Mouse (Mus musculus) myocyte (in vitro differentiated cells): ENCODE measurements around the gene Ocm. TPM values are rescaled to one million over a fixed set of nuclear protein-coding genes. Genes with fewer than 3 reads are reported as not detected.

Experiments used
- H3K27me3 ChIP-seq: one replicate; pipeline ENCODE4 v1.6.1; 2011; ENCODE audit not compliant: control insufficient read depth, insufficient read depth, insufficient read length
- H3K36me3 ChIP-seq: one replicate; pipeline ENCODE4 v1.6.1; 2011; ENCODE audit not compliant: control insufficient read depth, insufficient read depth
- H3K4me2 ChIP-seq: one replicate; pipeline ENCODE4 v1.6.1; 2011; ENCODE audit warnings: low read depth, control low read depth
- H3K4me3 ChIP-seq: one replicate; pipeline ENCODE4 v1.5.1; 2011; ENCODE audit warnings: mild to moderate bottlenecking, control low read depth, moderate library complexity
- H3K79me2 ChIP-seq: one replicate; pipeline ENCODE4 v1.6.1; 2011; ENCODE audit not compliant: control insufficient read depth, insufficient read depth
- H3ac ChIP-seq: one replicate; pipeline ENCODE4 v1.6.1; 2011; ENCODE audit not compliant: control insufficient read depth, insufficient read length
- CEBPB ChIP-seq: IDR thresholded peaks from 2 replicates; pipeline ENCODE4 v1.6.1; 2011; ENCODE audit warnings: mild to moderate bottlenecking, moderate library complexity; ENCODE audit not compliant: poor library complexity, insufficient read depth, severe bottlenecking
- E2F4 ChIP-seq: IDR thresholded peaks from one replicate; pipeline ENCODE4 v1.6.1; 2011; ENCODE audit warnings: mild to moderate bottlenecking, control low read depth, moderate library complexity; ENCODE audit not compliant: insufficient read depth
- MAX ChIP-seq: IDR thresholded peaks from one replicate; pipeline ENCODE4 v1.6.1; 2011; ENCODE audit warnings: low read depth, mild to moderate bottlenecking, control low read depth
- MYOD1 ChIP-seq, 3 experiments: IDR thresholded peaks; one replicate each; pipeline ENCODE4 v1.6.1; 2011; ENCODE audit warnings: control low read depth in 2 of 3, low read depth in 2 of 3, mild to moderate bottlenecking in 2 of 3, moderate library complexity in 1 of 3; ENCODE audit not compliant: insufficient read length in 2 of 3, control insufficient read depth in 1 of 3
- MYOG ChIP-seq, 3 experiments: IDR thresholded peaks; one replicate each; pipeline ENCODE4 v1.6.1; 2011; ENCODE audit warnings: control low read depth in 2 of 3, low read depth in 2 of 3, mild to moderate bottlenecking in 2 of 3; ENCODE audit not compliant: insufficient read length in 2 of 3, control insufficient read depth in 1 of 3, insufficient read depth in 1 of 3
- POLR2A ChIP-seq: IDR thresholded peaks from one replicate; pipeline ENCODE4 v1.6.1; 2011; ENCODE audit warnings: low read depth, mild to moderate bottlenecking, control low read depth, moderate library complexity; ENCODE audit not compliant: insufficient read length
- POLR2AphosphoS2 ChIP-seq: IDR thresholded peaks from one replicate; pipeline ENCODE4 v1.6.1; 2011; ENCODE audit warnings: low read depth, control low read depth; ENCODE audit not compliant: insufficient read length
- REST ChIP-seq: IDR thresholded peaks from one replicate; pipeline ENCODE4 v1.6.1; 2011; ENCODE audit warnings: mild to moderate bottlenecking, control low read depth, moderate library complexity; ENCODE audit not compliant: insufficient read depth, insufficient read length
- SRF ChIP-seq: IDR thresholded peaks from one replicate; pipeline ENCODE4 v1.6.1; 2011; ENCODE audit warnings: low read depth; ENCODE audit not compliant: control insufficient read depth, insufficient read length
- TCF12 ChIP-seq: IDR thresholded peaks from one replicate; pipeline ENCODE4 v1.6.1; 2011; ENCODE audit warnings: mild to moderate bottlenecking, control low read depth; ENCODE audit not compliant: poor library complexity, insufficient read depth, severe bottlenecking
- TCF3 ChIP-seq: IDR thresholded peaks from one replicate; pipeline ENCODE4 v1.6.1; 2011; ENCODE audit warnings: low read depth, control low read depth; ENCODE audit not compliant: insufficient read length
- USF1 ChIP-seq: IDR thresholded peaks from one replicate; pipeline ENCODE4 v1.6.1; 2011; ENCODE audit warnings: low read depth, mild to moderate bottlenecking, control low read depth, moderate library complexity
- polyA plus RNA-seq: library from polyadenylated mRNA; unstranded; fragments of >200 nt; fragmentation: generic; extraction: Trizol; gene quantifications from one replicate; pipeline ENCODE4 v1.2.1, GENCODE M21; 2012; ENCODE audit warnings: missing spikeins

The Ocm gene
- polyA plus RNA-seq, 1 experiment: not detected

- H3K4me3 ChIP-seq: no peak overlapping the region
- no peaks in the 10 kb centered on the region for H3K79me2 ChIP-seq
- no peak overlapping the region for H3ac ChIP-seq
- H3K27me3 ChIP-seq: no peaks in the 10 kb centered on the region
- no peak overlapping the region for H3K4me2 ChIP-seq
- H3K36me3 ChIP-seq: peaks cover 36% of the 10 kb centered on the region
- TF ChIP-seq MAX (no peak), E2F4 (no peak), USF1 (no peak), POLR2AphosphoS2 (no peak), MYOG (IDR thresholded peaks at IDR 0.05; ENCODE audit: control insufficient read depth in 1 of 3, insufficient read depth in 1 of 3, insufficient read length in 2 of 3, low read depth in 2 of 3) (no peak), CEBPB (no peak), TCF12 (no peak), SRF (no peak), MYOD1 (IDR thresholded peaks at IDR 0.05; ENCODE audit: control insufficient read depth in 1 of 3, insufficient read length in 2 of 3, low read depth in 2 of 3) (no peak), TCF3 (no peak)
These were observed 23.8 kb downstream of the Ocm start for GRCm38 (mm10) chr5:144002461-144003192.

- TF ChIP-seq CEBPB (no peak), POLR2AphosphoS2 (no peak), REST (no peak), MAX (no peak), TCF3 (no peak), MYOD1 (IDR thresholded peaks at IDR 0.05; ENCODE audit: control insufficient read depth in 1 of 3, insufficient read length in 2 of 3, low read depth in 2 of 3) (no peak), SRF (no peak), TCF12 (no peak), POLR2A (no peak), E2F4 (no peak), USF1 (no peak), MYOG (IDR thresholded peaks at IDR 0.05; ENCODE audit: control insufficient read depth in 1 of 3, insufficient read depth in 1 of 3, insufficient read length in 2 of 3, low read depth in 2 of 3) (no peak)
- no peak overlapping the region for H3K4me2 ChIP-seq
- no peak overlapping the region for H3K4me3 ChIP-seq
- no peaks in the 10 kb centered on the region for H3K27me3 ChIP-seq
- H3K36me3 ChIP-seq: peaks cover 47% of the 10 kb centered on the region
- H3K79me2 ChIP-seq: no peaks in the 10 kb centered on the region
- H3ac ChIP-seq: no peak overlapping the region
These were observed 27.1 kb downstream of the Ocm start for GRCm38 (mm10) chr5:143999409-143999808.

GRCm38 (mm10) chr5:143994632-143995365 is 31.7 kb downstream of the Ocm start:
- Histone ChIP-seq H3ac (no peak overlapping the region), H3K4me2 (no peak overlapping the region), H3K36me3 (peaks cover 45% of the 10 kb centered on the region), H3K4me3 (no peak overlapping the region), H3K27me3 (no peaks in the 10 kb centered on the region), H3K79me2 (no peaks in the 10 kb centered on the region)
- TF ChIP-seq MYOD1 (IDR thresholded peaks at IDR 0.05; ENCODE audit: control insufficient read depth in 1 of 3, insufficient read length in 2 of 3, low read depth in 2 of 3): no peak
- TF ChIP-seq MYOG (IDR thresholded peaks at IDR 0.05; ENCODE audit: control insufficient read depth in 1 of 3, insufficient read depth in 1 of 3, insufficient read length in 2 of 3, low read depth in 2 of 3): no peak
- TF ChIP-seq REST: no peak
- TF ChIP-seq SRF: no peak
- TF ChIP-seq MAX: no peak
- TF ChIP-seq E2F4: no peak
- no peak for TF ChIP-seq POLR2AphosphoS2
- TF ChIP-seq POLR2A: no peak
- no peak for TF ChIP-seq TCF12
- no peak for TF ChIP-seq TCF3
- no peak for TF ChIP-seq CEBPB
- TF ChIP-seq USF1: no peak

- Histone ChIP-seq H3K4me3 (no peak overlapping the region), H3K36me3 (peaks cover 36% of the 10 kb centered on the region), H3K79me2 (no peaks in the 10 kb centered on the region), H3K27me3 (no peaks in the 10 kb centered on the region), H3K4me2 (no peak overlapping the region), H3ac (no peak overlapping the region)
- TF ChIP-seq SRF (no peak), USF1 (no peak), MAX (no peak), E2F4 (no peak), POLR2A (no peak), REST (no peak), TCF3 (no peak), CEBPB (no peak), MYOD1 (IDR thresholded peaks at IDR 0.05; ENCODE audit: control insufficient read depth in 1 of 3, insufficient read length in 2 of 3, low read depth in 2 of 3) (no peak), MYOG (IDR thresholded peaks at IDR 0.05; ENCODE audit: control insufficient read depth in 1 of 3, insufficient read depth in 1 of 3, insufficient read length in 2 of 3, low read depth in 2 of 3) (no peak), POLR2AphosphoS2 (no peak), TCF12 (no peak)
These were observed 32.6 kb downstream of the Ocm start for GRCm38 (mm10) chr5:143993849-143994248.
